Comparison of ENCODE assay signal across 9 mouse cellular contexts in genomic region chr4:43577237-43577881, GRCm38 (mm10). TPM values are rescaled to one million over a fixed set of nuclear protein-coding genes. Genes with fewer than 3 reads are reported as not detected.
DNase-seq lines count a peak whose midpoint lies in the region; ATAC-seq lines count a peak whose summit lies in the region.
"Had no signal": no experiment of that assay in that cellular context is flagged by ENCODE, and none has a peak within 500 bp of the region (broad histone marks: within the 10 kb centered on the region; RNA-seq: fewer than 3 reads in every experiment).

No protein-coding gene starts in this region.

- H3K27me3 ChIP-seq in megakaryocyte, embryonic 14.5 days (replicated peaks) = no peaks in the 10 kb centered on the region
- H3K27me3 ChIP-seq in forebrain, embryonic 12.5 days = no peaks in the 10 kb centered on the region
- no peaks in the 10 kb centered on the region for H3K27me3 ChIP-seq in limb, embryonic 12.5 days
- no peaks in the 10 kb centered on the region for H3K27me3 ChIP-seq in stomach, embryonic 14.5 days (ENCODE audit: control insufficient read depth, insufficient read depth, low read length)

- peaks cover 75% of the 10 kb centered on the region for H3K4me1 ChIP-seq in megakaryocyte, embryonic 14.5 days
- H3K4me1 ChIP-seq in forebrain, embryonic 12.5 days = peaks cover 43% of the 10 kb centered on the region
- peaks cover 36% of the 10 kb centered on the region for H3K4me1 ChIP-seq in limb, embryonic 12.5 days (replicated peaks)
- peaks cover 33% of the 10 kb centered on the region for H3K4me1 ChIP-seq in stomach, embryonic 14.5 days (ENCODE audit: control insufficient read depth, insufficient read depth, low read length)

- peaks cover 66% of the 10 kb centered on the region for H3K36me3 ChIP-seq in megakaryocyte, embryonic 14.5 days (replicated peaks; ENCODE audit: low read length)
- peaks cover 42% of the 10 kb centered on the region for H3K36me3 ChIP-seq in forebrain, embryonic 12.5 days (replicated peaks)
- peaks cover 46% of the 10 kb centered on the region for H3K36me3 ChIP-seq in limb, embryonic 12.5 days
- peaks cover 38% of the 10 kb centered on the region for H3K36me3 ChIP-seq in stomach, embryonic 14.5 days (ENCODE audit: control insufficient read depth, insufficient read depth, low read length)

- peak overlapping the region; percentile 96 for H3K4me2 ChIP-seq in forebrain, embryonic 12.5 days
- peak overlapping the region; percentile 95 for H3K4me2 ChIP-seq in limb, embryonic 12.5 days
- peak overlapping the region; percentile 95 for H3K4me2 ChIP-seq in stomach, embryonic 14.5 days (replicated peaks; ENCODE audit: low read depth, low read length)

- no peak for ATAC-seq in megakaryocyte, adult 5-6 weeks (ENCODE audit: poor library complexity, severe bottlenecking)
- ATAC-seq in forebrain, embryonic 12.5 days (ENCODE audit: low FRiP score) = no peak
- no peak for ATAC-seq in limb, embryonic 12.5 days (ENCODE audit: insufficient number of reproducible peaks, insufficient read depth, low FRiP score, low TSS enrichment, low read depth)
- no peak for ATAC-seq in stomach, embryonic 14.5 days (ENCODE audit: insufficient number of reproducible peaks, insufficient read depth, low FRiP score, low read depth)

- no peaks in the 10 kb centered on the region for H3K9me3 ChIP-seq in megakaryocyte, embryonic 14.5 days
- H3K9me3 ChIP-seq in forebrain, embryonic 12.5 days = no peaks in the 10 kb centered on the region
- no peaks in the 10 kb centered on the region for H3K9me3 ChIP-seq in limb, embryonic 12.5 days
- H3K9me3 ChIP-seq in stomach, embryonic 14.5 days (ENCODE audit: control insufficient read depth, low read depth, low read length) = no peaks in the 10 kb centered on the region

- peak overlapping the region; percentile 93 for H3K9ac ChIP-seq in forebrain, embryonic 12.5 days
- H3K9ac ChIP-seq in limb, embryonic 12.5 days (replicated peaks) = peak overlapping the region; percentile 79
- peak overlapping the region; percentile 78 for H3K9ac ChIP-seq in stomach, embryonic 14.5 days (replicated peaks; ENCODE audit: low read depth, low read length)

- 65% methylated on average over 8 of the region's 8 CpGs for WGBS in forebrain, embryonic 12.5 days
- WGBS in limb, embryonic 12.5 days = 44% methylated on average over 8 of the region's 8 CpGs
- WGBS in stomach, embryonic 14.5 days = 35% methylated on average over 8 of the region's 8 CpGs

- peak overlapping the region; percentile 98 for H3K4me3 ChIP-seq in megakaryocyte, embryonic 14.5 days (replicated peaks)
- H3K4me3 ChIP-seq in forebrain, embryonic 12.5 days (replicated peaks) = peak overlapping the region; percentile 92
- peak overlapping the region; percentile 69 for H3K4me3 ChIP-seq in limb, embryonic 12.5 days (replicated peaks)
- H3K4me3 ChIP-seq in stomach, embryonic 14.5 days (ENCODE audit: low read depth, low read length) = peak overlapping the region; percentile 84

- H3K27ac ChIP-seq in forebrain, embryonic 12.5 days = no peak overlapping the region
- H3K27ac ChIP-seq in limb, embryonic 12.5 days = no peak overlapping the region
- H3K27ac ChIP-seq in stomach, embryonic 14.5 days (ENCODE audit: low read length) = no peak overlapping the region

- DNase-seq in retina, embryonic 14.5 days (ENCODE audit: low spot score) = no peak
- DNase-seq in ovary, adult 18-20 months (ENCODE audit: low spot score) = no peak
- no peak for DNase-seq in thymus, postnatal 0 days (ENCODE audit: low spot score)
- DNase-seq: cerebellum, adult 11 months had no signal

RNA-seq across cellular contexts. Expression of gene Rgp1, which starts 1.2 kb away (rescaled TPM):
- 26.9 and 28.2 TPM in 2 replicates for polyA plus RNA-seq in megakaryocyte, embryonic 14.5 days (2012; ENCODE audit: insufficient read depth, low replicate concordance)
- 18.6 and 20.8 TPM in 2 replicates for total RNA-seq in megakaryocyte, adult 5-6 weeks (2015)
- total RNA-seq in megakaryocyte, adult 5-6 weeks (2017) = 8.2 and 24.7 TPM in 2 replicates
- polyA plus RNA-seq in forebrain, embryonic 12.5 days (2016; fragmentation: Nextera tagmentation; extraction: Ambion mirVana) = 29.9 and 30.9 TPM in 2 replicates
- polyA plus RNA-seq in limb, embryonic 12.5 days (2016; fragmentation: Nextera tagmentation; extraction: Ambion mirVana) = 36.6 and 42.5 TPM in 2 replicates
- polyA plus RNA-seq in stomach, embryonic 14.5 days (2014; fragmentation: Nextera tagmentation; extraction: Ambion mirVana) = 41.0 and 44.5 TPM in 2 replicates
- 18.9 and 21.1 TPM in 2 replicates for polyA plus RNA-seq in thymus, postnatal 0 days (2015; fragmentation: Nextera tagmentation; extraction: Ambion mirVana)

RNA-seq across cellular contexts. Expression of gene Gba2, which starts 1.3 kb away (rescaled TPM):
- polyA plus RNA-seq in megakaryocyte, embryonic 14.5 days (2012; ENCODE audit: insufficient read depth, low replicate concordance) = 9.1 and 40.1 TPM in 2 replicates
- 8.4 and 8.5 TPM in 2 replicates for total RNA-seq in megakaryocyte, adult 5-6 weeks (2015)
- total RNA-seq in megakaryocyte, adult 5-6 weeks (2017) = 9.5 and 9.8 TPM in 2 replicates
- 43.7 and 48.2 TPM in 2 replicates for polyA plus RNA-seq in forebrain, embryonic 12.5 days (2016; fragmentation: Nextera tagmentation; extraction: Ambion mirVana)
- polyA plus RNA-seq in limb, embryonic 12.5 days (2016; fragmentation: Nextera tagmentation; extraction: Ambion mirVana) = 32.0 and 34.7 TPM in 2 replicates
- polyA plus RNA-seq in stomach, embryonic 14.5 days (2014; fragmentation: Nextera tagmentation; extraction: Ambion mirVana) = 13.8 and 14.4 TPM in 2 replicates
- 26.9 and 29.3 TPM in 2 replicates for polyA plus RNA-seq in thymus, postnatal 0 days (2015; fragmentation: Nextera tagmentation; extraction: Ambion mirVana)

RNA-seq across cellular contexts. Expression of gene Msmp, which starts 6.9 kb away (rescaled TPM):
- polyA plus RNA-seq in megakaryocyte, embryonic 14.5 days (2012; ENCODE audit: insufficient read depth, low replicate concordance) = not detected in 2 replicates
- not detected in 2 replicates for total RNA-seq in megakaryocyte, adult 5-6 weeks (2015)
- total RNA-seq in megakaryocyte, adult 5-6 weeks (2017) = not detected in 2 replicates
- polyA plus RNA-seq in forebrain, embryonic 12.5 days (2016; fragmentation: Nextera tagmentation; extraction: Ambion mirVana) = 0.89 and 3.5 TPM in 2 replicates
- 2.1 TPM in 1 of 2 replicates, not detected in the other for polyA plus RNA-seq in limb, embryonic 12.5 days (2016; fragmentation: Nextera tagmentation; extraction: Ambion mirVana)
- polyA plus RNA-seq in stomach, embryonic 14.5 days (2014; fragmentation: Nextera tagmentation; extraction: Ambion mirVana) = 0.91 and 1.0 TPM in 2 replicates
- polyA plus RNA-seq in thymus, postnatal 0 days (2015; fragmentation: Nextera tagmentation; extraction: Ambion mirVana) = 0.23 TPM in 1 of 2 replicates, not detected in the other

RNA-seq across cellular contexts. Expression of gene Tln1, which starts 14.9 kb away (rescaled TPM):
- 637 and 823 TPM in 2 replicates for polyA plus RNA-seq in megakaryocyte, embryonic 14.5 days (2012; ENCODE audit: insufficient read depth, low replicate concordance)
- 226 and 299 TPM in 2 replicates for total RNA-seq in megakaryocyte, adult 5-6 weeks (2015)
- 408 and 426 TPM in 2 replicates for total RNA-seq in megakaryocyte, adult 5-6 weeks (2017)
- polyA plus RNA-seq in forebrain, embryonic 12.5 days (2016; fragmentation: Nextera tagmentation; extraction: Ambion mirVana) = 54.5 and 55.9 TPM in 2 replicates
- 62.2 and 67.4 TPM in 2 replicates for polyA plus RNA-seq in limb, embryonic 12.5 days (2016; fragmentation: Nextera tagmentation; extraction: Ambion mirVana)
- polyA plus RNA-seq in stomach, embryonic 14.5 days (2014; fragmentation: Nextera tagmentation; extraction: Ambion mirVana) = 83.7 and 98.5 TPM in 2 replicates
- polyA plus RNA-seq in thymus, postnatal 0 days (2015; fragmentation: Nextera tagmentation; extraction: Ambion mirVana) = 80.7 and 87.0 TPM in 2 replicates

RNA-seq across cellular contexts. Expression of gene Creb3, which starts 15.2 kb away (rescaled TPM):
- 2.7 TPM in 1 of 2 replicates, not detected in the other for polyA plus RNA-seq in megakaryocyte, embryonic 14.5 days (2012; ENCODE audit: insufficient read depth, low replicate concordance)
- 29.4 and 33.0 TPM in 2 replicates for total RNA-seq in megakaryocyte, adult 5-6 weeks (2015)
- 84.6 and 101 TPM in 2 replicates for total RNA-seq in megakaryocyte, adult 5-6 weeks (2017)
- 45.3 and 46.2 TPM in 2 replicates for polyA plus RNA-seq in forebrain, embryonic 12.5 days (2016; fragmentation: Nextera tagmentation; extraction: Ambion mirVana)
- 42.0 and 44.5 TPM in 2 replicates for polyA plus RNA-seq in limb, embryonic 12.5 days (2016; fragmentation: Nextera tagmentation; extraction: Ambion mirVana)
- polyA plus RNA-seq in stomach, embryonic 14.5 days (2014; fragmentation: Nextera tagmentation; extraction: Ambion mirVana) = 56.2 and 69.8 TPM in 2 replicates
- 51.7 and 61.2 TPM in 2 replicates for polyA plus RNA-seq in thymus, postnatal 0 days (2015; fragmentation: Nextera tagmentation; extraction: Ambion mirVana)
